Mouse (Mus musculus): ENCODE data around the gene Foxn3. TPM values are rescaled to one million over a fixed set of nuclear protein-coding genes. Genes with fewer than 3 reads are reported as not detected.

Foxn3 gene
- total RNA-seq, 2 experiments from 2014 or later = 55.7 to 59.4 TPM

DNA sequence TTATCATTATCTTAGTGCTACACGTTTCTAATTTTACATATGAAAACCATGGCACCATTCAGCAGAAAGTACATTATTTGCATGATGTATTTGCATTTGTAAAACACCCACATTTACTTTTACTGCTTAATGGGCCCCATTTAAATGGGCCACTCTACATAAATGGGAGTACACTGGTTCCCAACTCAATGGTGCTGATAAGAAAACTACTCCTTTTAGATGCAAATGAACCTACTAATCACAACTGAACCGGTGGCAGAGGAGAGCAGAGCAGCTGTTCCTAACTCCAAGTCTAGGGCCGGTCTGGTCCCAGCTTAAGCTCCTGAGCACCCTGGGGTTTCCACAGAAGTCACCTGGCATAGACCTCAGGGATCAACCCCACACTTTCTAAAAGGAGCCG is 263.5 kb downstream of the Foxn3 start:
- no peak for DNase-seq (ENCODE audit: low spot score in 2 of 2)

DNA sequence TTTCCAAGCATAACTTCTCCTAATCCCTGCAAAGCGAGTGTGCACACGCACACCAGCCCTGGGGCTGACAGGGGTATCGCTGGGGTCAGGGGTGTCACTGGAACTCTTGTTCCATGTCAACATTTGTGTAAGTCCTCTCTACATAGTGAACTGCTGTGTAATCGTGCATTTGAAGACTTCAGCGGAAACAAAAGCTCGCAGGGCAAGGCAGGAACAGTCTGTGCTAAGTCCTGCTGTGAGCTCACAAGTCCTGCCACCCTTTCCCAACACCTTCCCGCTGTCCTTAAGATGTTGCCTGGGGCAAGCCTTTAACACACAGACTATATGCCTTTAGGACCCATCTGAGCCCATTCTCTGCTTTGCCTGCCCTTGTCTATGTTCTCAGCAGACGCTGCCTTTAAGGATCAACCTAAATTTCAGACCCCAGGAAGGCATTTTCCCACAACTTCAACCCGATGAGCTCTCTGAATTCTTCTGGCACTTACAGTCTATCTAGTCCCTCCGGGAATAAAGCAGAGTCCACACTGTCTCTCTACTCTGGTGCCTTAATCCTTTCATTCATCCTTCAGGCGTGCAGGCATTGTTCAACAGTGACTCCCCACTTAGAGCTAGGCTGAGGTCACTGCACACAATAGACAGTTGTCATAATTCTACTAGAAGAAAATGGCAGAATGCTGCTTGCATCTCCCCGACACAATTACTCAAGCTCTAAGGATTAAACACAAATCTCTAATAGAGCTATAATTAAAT is 264.4 kb downstream of the Foxn3 start:
- no peak for DNase-seq (ENCODE audit: low spot score in 2 of 2)

DNA sequence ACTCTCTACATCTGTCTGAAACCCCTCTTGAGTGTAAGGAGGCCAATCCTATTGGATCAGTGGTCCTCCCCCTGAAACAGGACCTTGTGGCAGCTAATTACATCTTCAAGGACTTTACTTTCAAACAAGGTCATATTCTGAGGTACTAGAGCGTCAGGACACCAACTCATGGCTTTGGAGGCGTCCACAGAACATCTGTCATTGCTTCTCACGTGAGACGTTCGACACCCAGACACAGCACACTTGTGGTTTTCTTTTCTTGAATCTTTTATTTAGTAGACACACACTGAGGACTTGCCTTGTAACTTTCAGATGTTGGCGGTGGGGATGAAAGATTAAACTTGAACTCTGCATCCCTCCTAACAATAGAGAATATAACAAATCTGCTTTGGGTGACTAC is 265.1 kb downstream of the Foxn3 start:
- DNase-seq (ENCODE audit: low spot score in 2 of 2) = no peak

DNA sequence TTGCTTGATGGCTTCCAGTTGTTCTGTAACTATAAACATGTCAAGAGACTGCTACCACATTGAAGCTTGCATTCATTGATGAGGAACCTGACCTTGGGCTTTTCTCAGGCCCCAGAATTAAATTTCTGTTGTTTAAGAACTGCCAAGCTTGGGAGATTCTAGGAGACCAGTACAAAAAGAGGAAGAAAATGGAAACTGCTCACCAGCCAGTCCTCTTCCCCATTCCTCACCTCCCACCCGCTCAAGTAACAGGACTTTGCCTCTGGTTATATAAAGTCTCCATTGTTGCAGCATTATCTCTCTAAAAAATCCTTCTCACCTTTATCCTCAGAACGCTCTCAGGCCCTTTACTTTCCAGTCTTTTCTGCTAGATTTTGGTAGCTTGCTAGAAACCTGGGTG is 265.6 kb downstream of the Foxn3 start:
- DNase-seq (ENCODE audit: low spot score in 2 of 2) = no peak

DNA sequence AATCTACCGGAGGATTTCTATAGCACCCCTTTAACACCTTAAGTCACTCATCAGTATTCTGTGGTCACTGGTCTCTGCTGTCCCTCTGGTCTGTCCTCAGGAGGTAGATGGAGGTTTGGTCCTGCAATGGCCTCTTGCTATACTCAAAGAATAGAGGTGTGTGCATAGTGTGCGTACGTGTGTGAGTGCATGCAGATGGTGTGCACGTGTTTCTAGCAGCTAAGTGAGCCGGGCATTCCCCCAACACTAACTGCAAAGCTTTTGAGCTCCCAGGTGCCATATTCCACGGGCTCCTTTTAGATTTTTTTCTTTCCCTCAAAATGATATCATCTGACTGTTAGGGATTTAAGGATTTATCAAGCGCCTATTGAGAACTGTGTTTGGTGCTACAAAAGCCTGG is 269.9 kb downstream of the Foxn3 start:
- DNase-seq (ENCODE audit: low spot score in 2 of 2) = no peak

DNA sequence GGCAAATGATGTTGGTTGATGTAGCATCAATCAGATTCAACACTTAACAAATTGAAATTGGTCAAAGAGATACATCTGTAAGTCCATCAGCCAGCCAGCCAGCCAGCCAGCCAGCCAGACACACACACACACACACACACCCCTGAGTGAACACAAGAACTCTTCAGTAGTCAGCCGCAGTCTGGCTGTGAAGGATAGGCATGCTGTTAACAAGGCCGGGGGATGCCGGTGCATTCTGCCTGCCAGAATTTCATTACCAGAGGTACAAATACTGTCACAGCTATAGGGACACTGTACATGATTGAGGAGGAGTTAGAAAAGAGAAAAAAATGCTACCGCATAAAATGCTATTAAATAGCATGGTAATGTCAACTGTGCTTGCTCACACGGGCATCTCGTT is 271.2 kb downstream of the Foxn3 start:
- no peak for DNase-seq (ENCODE audit: low spot score in 2 of 2)

DNA sequence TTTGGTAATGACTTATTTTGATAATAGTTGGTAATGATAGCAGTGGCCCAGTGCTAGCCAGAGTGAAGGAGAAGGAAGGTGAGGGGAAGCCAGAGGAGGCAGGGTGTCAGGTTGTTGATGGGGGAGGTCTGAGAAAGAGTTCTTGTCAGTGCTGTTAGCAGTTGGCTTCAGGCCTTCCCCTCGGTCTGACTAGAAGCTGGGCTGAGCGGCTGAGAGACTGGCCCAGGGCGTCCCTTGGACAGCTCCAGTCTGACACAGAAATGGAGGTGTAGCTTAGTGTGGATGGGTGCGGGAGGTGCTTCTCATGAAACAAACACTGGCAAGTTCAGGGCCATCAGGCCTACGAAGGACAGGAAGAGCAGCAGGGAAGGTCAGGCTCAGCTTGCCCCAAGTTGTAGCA is 276.3 kb downstream of the Foxn3 start:
- no peak for DNase-seq (ENCODE audit: low spot score in 2 of 2)

DNA sequence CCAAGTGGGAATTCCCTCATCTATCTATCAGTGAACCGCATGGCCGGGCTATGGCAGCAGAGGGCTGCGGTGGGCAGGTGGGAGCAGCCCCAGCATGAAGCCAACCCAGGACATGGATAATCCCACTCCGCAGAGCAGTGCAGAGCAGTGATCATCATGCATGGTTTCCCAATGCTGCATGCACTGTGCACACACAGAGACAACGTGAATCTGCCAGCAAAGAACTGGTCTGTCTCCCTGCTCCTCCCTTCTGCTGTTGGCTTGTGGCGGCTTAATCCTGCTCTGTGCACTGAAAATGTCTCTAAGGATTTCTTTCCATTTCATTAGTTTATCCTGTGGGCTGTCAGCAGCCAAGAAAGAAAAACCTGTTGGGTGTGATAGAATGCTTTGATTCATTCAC is 276.7 kb downstream of the Foxn3 start:
- no peak for DNase-seq (ENCODE audit: low spot score in 2 of 2)

DNA sequence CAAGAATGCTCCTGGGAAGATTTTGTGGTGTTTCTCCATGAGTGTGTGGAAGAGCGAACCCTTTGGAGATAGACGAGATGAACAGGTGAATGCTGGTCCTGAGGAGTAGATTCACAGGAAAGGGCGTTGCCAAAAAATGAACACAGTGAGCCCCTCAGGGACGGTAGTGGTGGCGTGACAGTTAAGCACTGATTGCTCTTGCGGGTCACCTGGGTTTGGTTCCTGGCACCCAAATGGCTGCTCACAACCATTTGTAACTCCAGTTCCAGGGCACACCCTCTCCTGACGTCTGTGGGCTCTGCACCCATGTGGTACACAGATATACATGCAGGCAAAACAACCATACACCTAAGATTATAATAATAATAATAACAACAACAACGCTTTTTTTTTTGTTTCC is 277.7 kb downstream of the Foxn3 start:
- DNase-seq (ENCODE audit: low spot score in 2 of 2) = no peak

DNA sequence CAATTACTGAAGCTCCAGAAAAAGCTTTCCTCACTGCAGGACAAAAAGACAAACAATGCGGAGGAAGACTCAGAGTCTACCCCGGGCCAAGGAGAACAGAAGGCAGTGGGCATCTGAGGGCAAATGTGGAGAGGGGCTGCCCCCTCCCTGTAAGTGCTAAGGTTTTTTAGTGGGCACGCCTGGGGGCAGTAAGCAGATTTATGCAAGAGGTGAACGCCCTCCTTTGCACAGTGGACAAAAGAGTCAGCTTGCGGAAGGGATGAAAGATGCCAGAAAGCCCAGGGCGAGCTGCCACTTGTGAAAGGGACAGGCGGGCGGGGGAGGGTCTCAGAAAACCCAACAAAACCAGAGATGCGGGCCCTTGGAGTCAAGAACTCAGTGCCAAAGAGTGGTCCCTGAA is 278.2 kb downstream of the Foxn3 start:
- DNase-seq (ENCODE audit: low spot score in 2 of 2) = peak in 1 of 2 experiments; percentile 47

DNA sequence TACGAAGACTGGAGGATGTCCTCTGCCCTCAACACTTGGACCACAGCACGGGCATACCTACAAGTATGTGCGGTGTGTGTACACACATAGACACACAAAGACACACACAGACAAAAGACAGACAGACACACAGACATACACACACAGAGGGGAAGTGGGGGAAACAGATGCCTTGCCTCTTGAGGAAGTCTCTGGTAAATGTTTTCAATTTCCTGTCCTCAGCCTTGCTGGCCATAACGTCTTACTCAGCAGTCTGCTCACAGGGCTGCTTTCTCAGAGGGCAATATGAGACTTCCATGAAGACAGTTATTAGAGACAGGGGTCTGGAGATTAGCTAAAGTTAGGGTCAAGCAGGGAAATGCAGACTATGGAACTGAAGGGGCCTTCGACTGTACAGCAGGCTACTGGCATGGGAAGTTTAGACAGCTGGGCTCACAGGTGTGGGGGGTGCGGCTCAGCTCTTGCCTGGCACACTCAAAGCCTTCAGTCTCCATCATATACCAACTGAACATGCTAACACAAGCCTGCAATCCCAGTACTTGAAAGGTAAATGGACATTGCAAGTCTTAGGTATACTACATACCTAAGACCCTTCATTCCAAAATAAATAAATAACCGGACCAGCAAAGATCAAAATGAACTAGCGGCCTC is 278.8 kb downstream of the Foxn3 start:
- no peak for DNase-seq (ENCODE audit: low spot score in 2 of 2)

DNA sequence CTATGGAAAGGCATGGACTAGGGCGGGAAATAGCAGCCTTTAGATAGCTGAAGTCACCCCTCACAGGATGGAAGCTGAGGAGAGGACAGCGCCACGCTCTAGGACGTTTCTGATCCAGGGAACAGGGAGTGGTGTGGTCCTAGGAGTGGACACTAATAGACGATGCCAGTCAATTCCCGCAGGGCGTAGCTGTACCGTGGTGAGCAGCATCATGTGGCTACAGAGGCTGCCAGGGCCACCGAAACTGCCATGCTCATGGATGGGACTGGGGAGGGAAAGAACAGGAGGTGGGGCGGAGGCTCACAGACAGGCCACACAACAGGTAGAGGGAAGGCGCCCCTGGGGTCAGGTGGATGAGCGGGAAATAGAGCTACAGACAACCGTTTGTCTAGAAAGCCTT is 282.6 kb downstream of the Foxn3 start:
- no peak for DNase-seq (ENCODE audit: low spot score in 2 of 2)

DNA sequence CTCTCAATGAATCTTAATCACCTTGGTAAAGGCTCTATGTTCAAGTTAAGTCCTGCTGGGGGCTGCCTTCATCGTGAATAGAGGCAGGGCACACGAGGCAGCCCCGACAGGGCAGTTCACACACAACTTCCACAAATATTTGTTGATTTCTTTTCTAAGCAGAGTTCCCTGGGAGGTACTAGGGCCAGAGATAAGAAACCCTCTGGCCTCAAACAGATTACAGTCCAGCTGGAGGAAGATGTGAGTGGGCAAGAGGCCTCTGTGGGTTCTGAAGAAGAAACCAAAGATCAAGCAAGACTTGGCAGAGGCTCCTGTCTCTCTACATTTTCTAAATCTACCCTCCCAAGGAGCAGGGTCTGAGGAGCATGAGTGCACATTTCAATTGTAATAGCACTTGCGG is 283.1 kb downstream of the Foxn3 start:
- DNase-seq (ENCODE audit: low spot score in 2 of 2) = no peak

DNA sequence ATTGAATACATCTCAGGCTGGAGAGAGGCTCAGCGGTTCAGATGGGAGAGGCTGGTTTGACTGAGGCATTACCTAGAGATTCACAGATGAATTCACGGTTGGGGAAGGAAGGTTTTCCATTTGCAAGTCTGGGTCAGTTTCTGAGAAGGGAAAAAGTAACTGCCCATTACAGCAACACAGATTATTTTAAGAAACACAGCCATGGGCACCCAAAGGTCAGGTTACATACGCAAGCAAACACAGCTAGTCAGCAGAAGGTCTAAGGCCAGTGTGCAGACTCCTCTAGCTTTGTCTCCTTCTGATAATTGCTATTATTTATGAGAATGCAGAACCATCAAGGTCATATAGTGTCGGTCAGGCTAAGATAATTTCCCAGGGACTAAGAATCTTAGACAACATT is 284.0 kb downstream of the Foxn3 start:
- no peak for DNase-seq (ENCODE audit: low spot score in 2 of 2)

DNA sequence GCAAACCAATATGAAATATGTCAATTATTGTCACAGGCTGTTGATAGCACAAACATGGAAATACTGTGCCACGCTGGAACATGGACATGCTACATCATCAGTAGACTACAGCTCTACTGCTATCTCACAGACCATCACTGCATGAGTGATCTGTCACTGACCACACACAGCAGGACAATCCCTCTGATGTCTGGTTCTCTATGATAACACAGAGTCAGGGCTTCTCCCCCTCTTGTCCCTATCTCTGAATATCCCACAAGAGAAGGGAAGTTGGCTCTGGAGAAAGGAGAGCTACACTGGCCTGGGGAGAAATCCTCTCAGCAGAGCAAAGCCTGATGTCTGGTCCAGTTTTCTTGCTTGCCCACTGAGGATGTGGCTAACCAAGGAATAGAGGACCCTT is 288.8 kb downstream of the Foxn3 start:
- no peak for DNase-seq (ENCODE audit: low spot score in 2 of 2)

DNA sequence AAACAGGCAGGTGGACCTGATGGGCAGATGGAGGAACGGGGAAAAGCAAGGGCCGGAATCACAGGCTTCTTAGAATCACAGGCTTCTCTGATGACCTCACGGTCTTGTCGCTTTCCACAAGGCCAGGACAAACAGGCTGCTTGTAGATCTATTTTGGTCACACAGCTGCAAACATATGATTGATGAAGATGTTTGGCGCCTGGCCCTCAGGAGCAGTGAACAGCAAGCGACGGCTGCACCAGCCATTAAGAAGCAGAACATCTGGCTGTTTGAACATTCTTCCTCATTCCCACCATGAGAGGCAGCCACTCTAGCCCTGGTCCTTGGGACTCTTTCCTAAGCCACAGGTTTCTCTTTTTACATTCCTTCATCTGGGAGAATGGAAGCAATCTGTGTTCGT is 294.0 kb downstream of the Foxn3 start:
- no peak for DNase-seq (ENCODE audit: low spot score in 2 of 2)

DNA sequence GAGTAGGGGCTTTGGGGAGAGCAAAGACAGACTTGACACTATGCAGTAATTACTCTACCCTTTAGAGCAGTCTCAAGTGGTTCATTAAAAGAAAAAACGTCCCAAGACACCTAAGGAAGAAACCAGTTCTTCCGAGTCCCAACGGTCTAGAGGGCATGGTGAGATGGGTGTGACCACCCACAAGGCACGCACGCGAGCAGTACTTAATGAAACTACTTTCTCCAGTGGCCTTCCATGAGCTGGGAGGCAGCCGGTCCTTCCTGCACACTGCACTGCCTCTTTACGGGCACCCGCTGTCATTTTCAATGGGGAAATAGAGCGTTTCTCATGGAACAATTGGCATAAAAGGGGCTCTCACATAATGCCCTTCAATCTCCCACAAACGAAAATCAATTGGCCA is 294.4 kb downstream of the Foxn3 start:
- no peak for DNase-seq (ENCODE audit: low spot score in 2 of 2)

DNA sequence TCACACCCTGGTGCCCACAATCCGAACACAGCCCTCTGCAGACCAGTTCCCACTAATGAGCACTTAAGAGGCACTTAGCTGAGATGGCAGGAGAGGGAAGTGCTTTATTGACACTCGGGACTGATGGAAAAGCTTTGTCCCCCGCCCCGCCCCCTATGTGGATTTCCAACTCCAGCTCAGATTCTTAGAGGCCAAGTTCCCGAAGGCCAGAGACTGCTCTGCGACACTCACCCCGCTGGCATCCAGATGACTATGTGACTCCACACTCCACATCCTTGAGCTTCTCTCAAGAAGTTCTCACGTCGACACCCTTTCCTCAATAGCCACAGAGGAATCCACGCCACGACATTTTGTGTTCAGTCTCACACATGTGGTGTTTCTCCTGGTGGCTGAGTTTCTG is 295.6 kb downstream of the Foxn3 start:
- DNase-seq (ENCODE audit: low spot score in 2 of 2) = no peak

DNA sequence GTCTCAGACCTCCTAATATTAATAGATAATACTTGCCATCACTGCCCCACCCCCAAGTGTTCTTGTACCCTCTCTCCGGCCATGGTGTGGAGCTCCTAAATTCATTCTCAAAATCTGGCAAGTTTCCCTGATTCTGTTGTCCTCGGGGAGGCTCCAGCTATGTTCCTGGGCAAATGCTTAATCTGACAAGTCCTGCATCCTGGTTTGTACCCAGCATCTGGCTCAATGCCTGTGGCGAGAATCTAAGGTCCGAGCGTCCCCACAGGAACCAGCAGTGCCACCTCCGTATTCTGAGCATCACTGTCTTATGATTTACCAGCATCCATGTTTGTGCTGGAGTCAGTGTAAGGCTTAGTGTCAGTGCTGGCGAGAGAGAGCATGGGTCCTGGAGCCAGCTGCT is 296.9 kb downstream of the Foxn3 start:
- DNase-seq (ENCODE audit: low spot score in 2 of 2) = no peak

DNA sequence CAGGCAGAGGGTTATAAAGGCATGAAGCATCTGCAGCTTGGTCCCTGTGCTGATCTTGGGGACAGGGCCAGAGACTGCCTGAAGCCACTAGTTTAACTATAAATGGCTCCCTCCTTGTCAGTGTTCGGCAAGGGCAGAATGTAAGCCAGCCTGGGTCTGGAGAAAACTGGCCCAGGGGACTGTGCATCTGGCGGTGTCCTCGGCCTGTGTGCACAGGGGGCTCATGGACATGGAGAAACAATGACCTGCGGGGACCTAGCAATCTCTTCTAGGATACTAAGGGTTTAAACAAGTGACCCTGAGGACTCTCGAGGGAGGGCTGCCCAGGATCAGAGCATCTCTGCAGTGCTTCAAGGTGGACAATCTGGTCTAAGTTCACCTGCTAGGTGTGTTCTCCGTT is 297.6 kb downstream of the Foxn3 start:
- DNase-seq (ENCODE audit: low spot score in 2 of 2) = no peak

DNA sequence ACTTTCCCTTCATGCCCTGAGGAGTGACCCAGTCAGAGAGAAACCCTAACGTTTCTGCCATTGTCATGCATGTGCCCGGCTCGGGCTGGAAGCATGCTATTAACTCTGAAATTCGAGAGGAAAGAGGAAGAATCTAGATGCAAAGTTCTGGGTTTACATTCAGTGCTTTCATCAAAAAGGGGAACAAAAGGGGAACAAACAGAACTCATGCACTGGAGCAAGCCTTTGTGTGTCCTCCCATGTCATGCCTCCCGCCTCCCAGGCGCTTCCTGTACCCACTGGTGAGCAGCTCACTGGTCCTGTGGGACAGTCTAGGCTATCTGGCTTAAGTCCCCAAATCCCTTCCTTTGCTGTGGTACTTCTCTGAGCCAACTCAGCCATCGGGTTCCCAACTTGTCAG is 299.0 kb downstream of the Foxn3 start:
- DNase-seq (ENCODE audit: low spot score in 2 of 2) = no peak

DNA sequence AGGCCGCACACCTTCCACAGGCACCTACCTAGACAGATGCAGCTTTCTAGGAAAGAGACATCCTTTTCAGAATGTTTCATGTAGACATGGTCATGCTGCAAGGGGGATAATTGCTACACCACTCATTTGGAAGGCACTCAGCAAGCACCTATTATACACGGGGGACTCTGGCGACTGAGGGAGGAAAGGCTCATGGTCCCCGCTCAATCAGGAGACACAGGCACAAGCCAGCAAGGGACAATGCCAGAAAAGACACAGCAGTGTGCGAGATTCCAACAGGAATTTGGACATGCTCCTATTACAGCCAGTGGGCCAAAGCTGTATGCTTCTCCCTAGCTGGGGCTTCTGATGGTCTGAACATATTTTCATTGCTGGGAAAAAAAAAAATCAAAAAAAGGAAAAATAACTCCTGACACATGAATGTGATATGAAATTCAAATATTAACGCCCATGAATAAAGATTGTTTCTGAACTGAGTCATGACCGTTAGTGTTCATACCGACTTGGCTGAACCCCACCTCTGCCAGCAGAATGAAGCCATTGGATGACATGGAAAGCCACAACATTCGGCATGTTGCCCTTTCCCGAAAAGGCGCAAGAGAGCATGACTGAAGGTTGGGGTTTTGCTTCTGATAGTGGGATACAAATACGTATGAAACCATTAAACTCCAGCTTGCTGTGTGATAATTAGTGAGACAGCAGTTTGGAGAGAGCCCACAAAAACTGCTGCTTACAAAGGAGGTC is 299.6 kb downstream of the Foxn3 start:
- DNase-seq (ENCODE audit: low spot score in 2 of 2) = no peak

DNA sequence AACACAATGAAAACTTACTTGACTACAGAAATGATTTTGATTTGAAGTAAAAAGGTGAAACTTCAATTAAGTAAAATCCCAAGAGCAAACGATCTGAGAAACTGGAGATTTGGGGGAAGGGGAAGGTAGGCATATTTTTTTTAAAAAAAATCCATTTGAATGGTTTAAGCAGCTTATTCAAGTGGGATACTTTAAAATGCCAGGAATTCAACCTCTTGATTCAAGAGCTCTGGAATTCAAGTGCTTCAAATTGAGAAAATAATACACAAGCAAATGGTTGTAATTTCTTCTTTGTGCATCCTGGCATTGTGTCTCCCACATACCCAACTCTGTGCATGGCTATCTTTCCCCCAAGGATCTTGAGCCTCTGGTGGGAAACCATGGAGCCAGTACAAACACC is 300.5 kb downstream of the Foxn3 start:
- DNase-seq (ENCODE audit: low spot score in 2 of 2) = no peak
